Mouse (Mus musculus) lung, postnatal 25 days (tissue): ENCODE measurements around the gene Ankrd13d.

Source experiments
- DNase-seq: peaks from one replicate; pipeline ENCODE4 v3.0.0; 2022; ENCODE audit warnings: low spot score

Gene Ankrd13d

DNA sequence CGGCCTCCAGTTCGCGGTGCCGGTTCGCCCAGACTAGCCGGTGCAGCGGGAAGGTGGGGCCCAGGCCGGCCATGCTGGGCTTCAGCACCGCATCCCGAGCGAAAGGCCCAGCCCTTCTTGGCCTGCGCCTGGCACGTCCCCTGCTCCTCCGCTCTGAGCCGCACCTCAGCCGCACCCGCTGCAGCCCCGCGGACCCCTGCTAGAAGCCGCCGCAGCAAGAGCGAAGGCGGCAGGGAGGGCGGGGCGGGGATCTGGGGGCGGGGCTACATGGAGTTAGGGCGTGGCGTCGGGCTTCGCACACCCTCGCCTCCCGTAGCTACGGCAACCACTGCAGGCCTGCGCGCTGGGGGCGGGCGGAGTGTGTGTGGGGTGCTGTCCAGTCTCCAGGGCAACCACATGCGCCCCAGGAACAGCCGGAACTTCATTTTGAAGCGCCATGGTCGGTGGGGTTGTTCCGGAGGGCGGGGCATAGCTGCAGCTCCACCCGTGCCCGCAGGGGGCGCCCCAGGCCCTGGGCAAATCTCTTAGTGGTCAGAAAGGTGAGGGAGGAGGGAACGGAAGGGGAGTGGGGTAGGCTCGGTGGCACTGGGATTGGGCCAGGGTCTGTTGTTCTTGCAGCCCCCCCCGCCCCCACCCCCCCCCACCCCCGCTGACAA lies at the start of gene Ankrd13d:
Gene Ankrd13d (minus strand): TSS at position 240 of the 656 bp plus-strand sequence.
- peak; percentile 90 for DNase-seq

DNA sequence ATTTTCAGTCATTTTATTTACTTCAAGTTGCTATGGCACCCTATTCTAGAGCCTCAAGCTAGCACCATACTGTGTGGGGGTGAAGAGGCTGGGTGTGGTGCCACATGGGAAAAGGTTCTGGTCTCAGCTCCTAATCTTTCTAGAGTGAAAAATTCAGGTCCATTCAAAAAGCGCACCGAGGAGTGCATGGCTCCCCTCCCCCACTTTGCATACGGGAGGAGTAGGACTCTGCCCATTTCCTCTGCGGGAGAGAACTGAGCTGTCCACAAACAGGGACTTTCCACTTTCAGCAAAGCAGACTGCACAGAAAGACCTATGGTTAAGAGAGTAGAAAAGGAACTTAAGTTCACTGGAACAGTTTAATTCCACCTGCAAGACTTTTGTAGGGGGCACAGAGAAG lies 49.7 kb upstream of the Ankrd13d start:
- peak; percentile 59 for DNase-seq

DNA sequence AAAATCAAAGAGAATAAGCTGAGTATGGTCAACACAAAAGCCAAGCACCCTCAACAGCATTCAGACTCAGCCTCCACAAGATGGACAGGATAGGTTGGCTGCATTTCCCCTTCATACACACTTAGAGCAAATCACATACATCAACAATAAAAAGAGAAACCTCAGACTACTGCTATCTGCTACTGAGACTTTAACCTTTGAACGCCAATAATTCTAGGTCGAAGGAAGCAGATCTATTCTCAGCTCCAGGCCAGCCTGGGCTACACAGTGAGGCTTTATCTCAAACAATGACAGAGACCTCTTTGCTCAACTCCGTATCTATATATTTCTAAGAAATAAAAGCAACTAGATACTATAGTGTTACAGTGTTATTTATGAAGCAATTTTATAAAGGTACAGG lies 48.3 kb upstream of the Ankrd13d start:
- DNase-seq, result no peak

DNA sequence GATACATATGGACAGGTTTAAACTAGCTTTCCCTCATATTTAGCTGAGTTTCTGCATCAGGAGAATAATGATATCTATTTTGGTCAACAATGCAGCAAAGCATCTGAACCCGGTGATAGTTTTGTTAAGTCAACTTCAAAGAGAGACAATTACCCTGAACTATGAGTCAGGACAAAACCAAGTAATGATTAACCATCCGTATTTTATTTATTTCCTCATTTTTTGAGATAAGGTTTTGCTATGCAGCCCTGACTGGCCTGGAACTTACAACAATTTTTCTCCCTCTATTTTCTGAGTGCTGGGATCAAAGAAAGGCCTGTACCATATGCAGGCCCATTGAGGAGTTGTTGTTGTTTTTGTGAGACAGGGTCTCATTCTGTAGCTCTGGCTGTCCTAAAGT lies 47.7 kb upstream of the Ankrd13d start:
- no peak for DNase-seq

DNA sequence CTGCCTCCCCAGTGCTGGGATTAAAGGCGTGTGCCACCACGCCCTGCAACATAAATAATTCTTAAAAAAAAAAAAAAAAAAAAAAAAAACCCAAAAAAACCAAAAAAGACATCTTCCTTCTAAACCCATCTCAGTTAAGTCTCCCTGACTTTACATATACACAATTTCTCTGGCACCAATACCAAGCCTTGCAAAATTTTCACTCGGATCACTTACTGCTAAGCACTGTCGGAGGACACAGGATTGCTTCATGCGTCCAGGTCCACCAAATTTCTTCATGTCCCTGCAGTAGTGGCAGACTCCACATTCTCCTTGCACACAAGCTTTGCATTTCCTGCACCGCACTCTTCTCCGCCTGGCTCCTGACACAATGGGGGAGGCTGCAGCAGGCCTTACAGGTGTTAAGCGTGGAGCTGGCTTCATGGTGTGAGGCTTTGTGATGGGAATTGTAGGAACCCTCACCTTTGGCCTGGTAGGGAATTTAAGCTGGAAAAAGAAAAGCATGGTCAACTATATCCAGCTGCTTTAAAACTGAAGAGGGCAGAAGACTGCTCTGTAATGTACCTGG lies 45.9 kb upstream of the Ankrd13d start:
- DNase-seq, result no peak

DNA sequence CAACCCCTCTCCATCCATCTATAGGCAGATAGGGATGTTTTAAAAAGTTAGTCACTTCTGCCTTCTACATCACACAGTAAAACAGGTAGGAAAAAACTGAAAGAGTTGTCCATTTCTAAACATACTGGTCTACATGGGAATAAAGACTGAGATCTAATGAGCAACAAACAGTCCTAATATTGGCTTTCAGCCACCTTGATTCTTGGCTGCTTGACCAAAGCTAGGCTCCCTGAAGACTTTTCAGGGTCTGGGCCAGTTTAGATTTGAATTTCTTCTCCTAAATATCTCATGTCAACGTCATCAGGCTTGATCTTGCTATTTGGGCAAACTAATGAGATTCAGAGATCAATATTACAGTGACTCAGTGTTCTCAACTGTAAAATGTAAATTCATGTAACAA lies 43.9 kb upstream of the Ankrd13d start:
- no peak for DNase-seq

DNA sequence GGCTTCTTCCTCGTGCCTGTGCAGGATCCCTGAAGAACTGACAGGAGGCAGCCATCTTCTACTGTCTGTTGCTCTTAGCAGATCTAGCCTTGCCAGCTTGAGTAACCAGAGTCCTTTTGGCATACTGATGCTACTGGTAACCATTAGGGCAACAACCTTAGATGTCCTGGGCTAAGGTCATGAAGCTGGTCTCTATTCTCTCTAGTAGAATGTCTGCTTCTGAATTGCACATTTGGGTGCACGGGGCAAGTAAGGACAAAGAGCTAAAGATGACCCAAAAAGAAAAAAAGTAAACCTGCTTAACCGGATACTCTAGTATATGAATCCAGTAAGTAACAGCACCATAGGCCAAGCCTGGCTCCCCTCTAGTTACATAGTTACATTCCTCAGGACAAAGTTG lies 43.2 kb upstream of the Ankrd13d start:
- no peak for DNase-seq

DNA sequence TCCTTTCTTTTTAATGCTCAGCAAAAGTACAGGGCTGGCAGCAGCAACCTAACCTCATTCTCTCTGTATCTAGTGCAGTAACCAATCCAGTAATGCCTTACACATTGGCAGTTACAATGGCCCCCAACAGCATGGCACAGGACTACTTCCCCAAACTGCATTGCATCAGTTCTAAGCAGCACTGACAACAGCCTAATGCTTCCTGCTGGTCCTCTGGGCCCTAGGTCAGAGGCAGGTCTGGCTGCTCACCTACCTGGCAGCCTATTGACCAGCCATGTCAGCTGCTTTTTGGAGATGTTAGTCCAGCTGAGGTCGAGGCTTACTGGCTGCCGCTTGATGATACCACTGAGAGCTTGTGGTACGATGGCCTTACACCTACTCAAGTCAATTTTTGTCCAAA lies 39.2 kb upstream of the Ankrd13d start:
- DNase-seq, result no peak

DNA sequence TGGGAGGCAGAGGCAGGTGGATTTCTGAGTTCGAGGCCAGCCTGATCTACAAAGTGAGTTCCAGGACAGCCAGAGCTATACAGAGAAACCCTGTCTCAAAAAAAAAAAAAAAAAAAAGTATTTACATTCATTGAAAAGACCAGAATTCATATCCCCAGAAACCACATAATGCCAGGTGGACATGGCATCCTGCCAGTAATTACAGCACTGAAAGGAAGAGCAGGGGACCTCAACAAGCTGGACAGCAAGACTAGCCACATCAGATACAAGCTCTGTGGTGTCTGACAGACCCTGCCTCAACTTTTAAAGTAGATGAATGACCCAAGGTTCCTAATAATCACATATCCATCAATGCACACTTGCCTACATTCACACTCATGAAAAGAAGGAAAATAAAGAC lies 38.7 kb upstream of the Ankrd13d start:
- DNase-seq, result no peak

DNA sequence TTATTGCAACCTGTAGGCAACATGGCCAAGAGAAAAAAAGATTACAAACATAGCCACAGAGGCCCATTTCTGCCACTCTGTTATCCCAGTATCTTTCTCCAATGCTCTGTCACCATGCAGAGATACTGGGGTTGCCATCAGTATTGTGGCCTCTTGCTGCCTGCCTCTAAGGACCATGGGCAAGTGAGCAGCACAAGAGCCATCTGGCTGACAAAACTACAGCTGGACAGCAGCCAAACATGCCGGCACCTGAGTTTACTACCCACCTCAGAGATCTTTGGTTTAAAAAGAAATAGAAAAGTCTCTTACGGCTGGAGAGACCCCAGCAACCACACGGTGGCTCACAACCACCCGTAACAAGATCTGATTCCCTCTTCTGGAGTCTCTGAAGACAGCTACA lies 36.3 kb upstream of the Ankrd13d start:
- DNase-seq, result no peak

DNA sequence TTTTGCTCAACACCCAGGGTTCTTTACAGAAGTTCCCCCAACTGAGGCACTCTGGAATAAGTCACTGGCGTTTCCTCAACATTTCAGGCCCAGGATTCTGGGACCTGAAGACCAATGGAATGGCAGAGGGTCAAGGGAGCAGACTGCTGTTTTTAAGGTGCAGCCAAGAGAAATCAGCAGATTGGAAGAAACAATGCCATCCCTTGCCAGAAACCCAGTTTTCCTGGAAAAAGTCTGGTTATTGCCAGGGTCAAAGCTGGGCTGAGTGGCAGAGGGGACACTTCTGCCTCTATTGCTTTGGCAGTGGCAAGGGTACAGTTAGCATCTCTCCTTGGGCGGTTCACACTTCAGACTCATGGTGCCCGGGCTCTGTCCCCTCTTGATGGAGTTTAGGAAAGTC lies 34.2 kb upstream of the Ankrd13d start:
- no peak for DNase-seq

DNA sequence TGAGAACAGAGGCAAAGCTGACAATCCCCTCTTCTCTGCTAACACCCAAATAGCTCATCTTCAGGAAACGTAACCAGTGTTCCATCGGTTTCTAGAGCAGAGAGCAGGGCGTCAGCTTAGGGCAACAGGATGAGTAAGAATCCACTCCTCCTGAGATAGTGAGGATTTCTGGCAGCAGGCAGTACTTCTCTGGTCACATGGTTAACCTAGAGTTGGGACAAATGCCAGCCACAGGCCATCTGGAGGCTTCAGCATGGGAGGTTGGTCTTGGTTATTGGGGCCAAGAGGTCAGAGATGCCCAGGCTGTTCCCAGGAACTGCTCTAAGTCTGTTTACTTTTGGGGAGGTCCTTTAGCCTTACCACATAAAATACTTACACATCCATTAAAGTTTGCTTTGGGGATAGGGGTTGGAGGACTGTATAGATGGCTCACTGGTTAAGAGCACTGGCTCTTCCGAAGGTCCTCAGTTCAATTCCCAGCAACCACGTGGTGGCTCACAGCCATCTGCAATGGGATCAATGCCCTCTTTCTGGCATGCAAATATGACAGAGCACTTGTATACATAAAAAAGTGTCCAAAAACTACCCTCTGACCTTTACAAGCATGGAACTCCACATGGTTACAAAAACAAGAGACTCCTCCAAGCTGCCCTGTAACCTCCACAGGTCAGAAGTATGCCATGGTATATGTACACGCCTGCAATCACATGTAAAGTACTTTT lies 32.4 kb upstream of the Ankrd13d start:
- peak; percentile 21 for DNase-seq

DNA sequence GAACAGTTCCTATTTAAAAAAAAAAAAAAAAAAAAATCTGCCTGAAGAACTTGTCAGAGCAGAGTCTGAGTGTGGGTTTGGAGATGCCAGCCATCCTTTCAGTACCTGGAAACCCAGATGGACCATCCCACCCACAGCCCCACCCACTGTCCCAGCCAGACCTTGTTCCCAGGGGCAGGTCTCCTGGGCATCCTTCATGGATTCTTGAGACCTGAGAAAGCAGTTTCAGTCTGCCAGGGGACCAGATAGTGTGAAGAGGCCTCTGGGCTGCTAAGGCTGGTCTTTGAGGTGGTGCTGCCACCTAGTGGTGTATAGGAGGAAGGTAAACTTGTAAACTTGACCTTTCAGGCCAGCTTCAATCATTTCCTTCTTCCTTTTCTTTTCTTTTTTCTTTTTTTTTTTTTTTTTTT lies 26.8 kb upstream of the Ankrd13d start:
- peak; percentile 74 for DNase-seq

DNA sequence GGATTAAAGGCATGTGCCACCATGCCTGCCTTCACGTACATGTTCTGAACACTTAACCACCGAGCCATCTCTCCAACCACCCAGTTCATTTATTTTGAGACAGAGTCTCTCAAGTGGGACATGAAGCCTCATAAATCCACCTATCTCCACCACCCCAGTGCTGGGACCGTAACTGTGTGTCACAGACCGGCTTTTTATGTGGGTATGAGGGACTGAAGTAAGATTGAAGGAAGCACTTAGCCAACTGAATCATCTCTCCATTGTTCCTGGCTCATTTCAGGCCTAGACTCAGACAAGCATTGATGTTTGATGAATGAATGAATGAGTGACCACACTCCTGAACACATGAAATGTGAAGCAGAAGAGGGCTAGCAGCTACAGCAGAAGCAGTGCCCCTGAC lies 26.4 kb upstream of the Ankrd13d start:
- no peak for DNase-seq

DNA sequence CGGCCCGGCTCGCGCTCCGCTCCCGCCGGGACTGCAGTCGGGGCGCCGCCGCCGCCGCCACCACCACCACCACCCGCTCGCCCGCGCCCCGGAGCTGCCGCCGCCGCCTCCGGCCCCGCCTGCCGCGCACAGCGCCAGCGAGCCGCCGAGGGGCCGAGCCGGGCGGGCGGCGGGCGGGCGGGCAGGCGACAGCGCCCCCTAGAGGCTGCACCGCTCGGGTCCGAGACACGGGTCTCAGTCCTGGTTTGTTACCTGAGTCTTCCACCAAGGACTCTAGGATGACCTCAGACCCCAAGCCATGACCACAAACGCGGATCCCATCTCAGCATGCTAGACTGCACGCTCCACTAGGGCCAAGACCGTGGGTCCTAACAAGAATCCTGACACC lies 23.2 kb upstream of the Ankrd13d start, which contains the start of gene Grk2:
Gene Grk2 (minus strand): TSS at position 33 of the 388 bp plus-strand sequence.
- peak; percentile 81 for DNase-seq

DNA sequence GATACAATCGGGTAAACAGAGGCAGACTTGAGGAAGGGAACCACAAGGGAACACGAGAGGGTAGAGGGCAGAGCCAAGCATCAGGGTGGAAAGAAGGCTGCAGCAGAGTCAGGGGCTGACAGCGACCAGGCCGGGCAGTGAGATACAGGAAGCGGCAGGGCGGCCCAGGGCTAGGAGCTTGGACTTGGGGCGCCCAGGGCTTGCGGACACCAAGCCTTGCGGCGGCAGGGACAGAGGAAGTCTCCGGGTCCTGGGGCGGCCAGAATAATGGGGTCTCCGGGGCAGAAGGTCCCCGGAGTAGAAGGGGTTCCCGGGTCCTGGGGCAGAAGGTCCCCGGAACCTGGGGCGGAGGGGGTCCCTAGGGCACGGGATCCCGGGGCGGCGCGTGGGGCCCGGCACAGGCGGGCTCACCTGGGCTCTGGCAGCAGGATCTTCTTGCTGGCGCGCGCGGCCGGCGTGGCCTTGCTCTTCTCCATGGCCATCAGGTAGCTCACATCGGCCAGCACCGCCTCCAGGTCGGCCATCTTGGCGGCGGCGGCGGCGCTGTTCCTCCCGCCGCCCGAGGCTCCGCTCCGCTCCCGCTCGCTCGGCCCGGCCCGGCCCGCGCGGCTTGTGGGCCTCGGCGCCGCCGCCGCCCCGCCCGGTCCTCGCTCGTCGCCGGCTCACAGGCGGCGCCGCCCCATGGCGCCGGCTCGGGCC lies 22.7 kb upstream of the Ankrd13d start:
- no peak for DNase-seq

DNA sequence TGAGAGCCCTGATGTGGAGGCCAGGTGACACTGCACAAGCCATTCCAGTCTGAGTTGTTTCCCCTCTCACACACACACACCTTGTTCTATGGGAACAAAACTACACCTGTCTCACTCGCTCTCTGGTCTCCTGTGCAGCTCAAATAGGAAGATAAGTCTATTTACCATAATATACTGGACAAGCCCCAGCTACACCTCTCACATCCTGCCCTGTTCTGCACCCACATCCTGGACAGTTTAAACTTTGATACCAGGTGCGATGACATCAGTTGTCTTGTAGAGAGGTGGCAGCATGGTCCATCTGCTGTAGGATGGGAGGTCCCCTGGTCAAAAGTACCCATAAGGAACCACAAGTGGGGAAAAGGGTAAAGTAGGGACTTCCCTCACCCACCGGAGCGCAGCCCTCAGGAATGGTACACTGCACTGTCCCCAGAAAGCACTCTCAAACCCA lies 22.0 kb upstream of the Ankrd13d start:
- peak; percentile 54 for DNase-seq

DNA sequence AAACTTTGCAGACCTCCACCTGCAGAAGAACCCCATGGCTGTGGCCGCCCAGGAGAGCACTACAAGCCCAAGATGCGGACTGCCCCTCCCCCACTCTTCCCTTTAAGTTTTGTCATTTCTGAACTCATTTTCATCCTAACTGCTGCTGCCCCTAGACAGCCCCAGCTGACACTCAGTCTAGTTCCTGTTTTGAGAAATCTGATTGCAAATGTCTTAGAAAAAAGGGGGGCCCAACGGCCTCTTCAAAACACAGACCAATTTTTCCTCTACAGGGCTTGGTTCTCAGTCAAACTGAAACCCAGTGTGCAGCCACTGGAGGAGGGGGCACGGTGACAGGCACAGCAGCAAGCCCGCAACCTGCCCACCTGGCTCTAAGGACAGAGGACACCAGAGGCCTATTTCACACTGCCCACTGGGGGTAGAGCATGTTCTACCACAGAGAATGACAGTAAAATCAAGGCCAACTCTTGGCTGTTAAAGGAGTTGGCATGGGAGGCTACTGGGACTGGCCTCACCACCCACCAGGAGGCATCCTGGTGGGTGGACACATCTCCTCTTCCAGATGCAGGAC lies 21.4 kb upstream of the Ankrd13d start:
- DNase-seq, result peak; percentile 62

DNA sequence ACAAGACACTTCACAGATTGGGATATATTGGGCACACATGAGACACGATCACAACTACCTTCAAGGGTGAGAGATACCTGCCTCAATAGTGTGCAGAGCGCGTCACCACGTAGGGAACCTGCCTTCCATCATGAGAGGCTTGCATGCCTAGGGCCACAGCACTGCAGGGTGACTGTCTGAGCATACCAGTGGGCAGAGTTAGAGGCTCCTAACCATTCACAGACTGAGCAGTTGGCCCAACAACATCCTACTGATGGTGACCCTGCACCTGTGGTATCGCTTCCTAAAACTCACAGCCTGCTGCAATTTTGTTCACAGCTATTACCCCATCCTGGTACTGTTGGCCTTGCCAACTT lies 20.7 kb upstream of the Ankrd13d start:
- no peak for DNase-seq

DNA sequence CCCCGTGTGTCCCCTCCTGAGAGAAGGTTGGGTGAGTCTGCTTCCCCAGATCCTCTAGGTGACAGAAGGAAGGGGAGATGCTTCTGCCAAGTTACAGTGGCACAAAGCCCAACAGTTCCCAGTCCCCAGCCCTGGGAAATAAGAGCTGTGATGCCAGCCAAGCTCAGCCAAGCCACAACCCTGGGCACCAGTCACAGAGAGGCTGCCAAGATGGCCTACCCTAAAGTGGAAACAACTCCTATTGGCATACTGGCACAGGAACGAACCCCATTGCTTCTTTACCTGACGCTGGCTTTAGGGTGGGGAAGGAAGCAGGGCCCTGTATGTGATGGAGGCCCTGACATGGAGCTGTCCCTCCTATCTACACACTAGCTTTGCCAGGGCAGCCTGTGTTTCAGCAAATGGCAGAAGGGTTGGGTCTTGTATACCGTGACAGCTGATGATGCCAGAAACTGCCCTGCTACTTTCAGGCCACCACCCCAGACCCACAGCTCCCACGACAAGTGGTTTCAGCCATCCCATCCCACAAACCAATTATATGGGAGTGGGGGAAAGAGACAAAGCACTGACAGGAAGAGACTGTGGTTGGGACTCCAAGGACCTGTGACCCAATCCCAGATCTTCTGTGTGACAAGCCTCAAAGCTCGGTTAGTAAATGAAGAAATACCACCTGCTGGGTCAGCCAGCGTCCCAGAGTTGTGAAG lies 20.2 kb upstream of the Ankrd13d start:
- DNase-seq, result no peak

DNA sequence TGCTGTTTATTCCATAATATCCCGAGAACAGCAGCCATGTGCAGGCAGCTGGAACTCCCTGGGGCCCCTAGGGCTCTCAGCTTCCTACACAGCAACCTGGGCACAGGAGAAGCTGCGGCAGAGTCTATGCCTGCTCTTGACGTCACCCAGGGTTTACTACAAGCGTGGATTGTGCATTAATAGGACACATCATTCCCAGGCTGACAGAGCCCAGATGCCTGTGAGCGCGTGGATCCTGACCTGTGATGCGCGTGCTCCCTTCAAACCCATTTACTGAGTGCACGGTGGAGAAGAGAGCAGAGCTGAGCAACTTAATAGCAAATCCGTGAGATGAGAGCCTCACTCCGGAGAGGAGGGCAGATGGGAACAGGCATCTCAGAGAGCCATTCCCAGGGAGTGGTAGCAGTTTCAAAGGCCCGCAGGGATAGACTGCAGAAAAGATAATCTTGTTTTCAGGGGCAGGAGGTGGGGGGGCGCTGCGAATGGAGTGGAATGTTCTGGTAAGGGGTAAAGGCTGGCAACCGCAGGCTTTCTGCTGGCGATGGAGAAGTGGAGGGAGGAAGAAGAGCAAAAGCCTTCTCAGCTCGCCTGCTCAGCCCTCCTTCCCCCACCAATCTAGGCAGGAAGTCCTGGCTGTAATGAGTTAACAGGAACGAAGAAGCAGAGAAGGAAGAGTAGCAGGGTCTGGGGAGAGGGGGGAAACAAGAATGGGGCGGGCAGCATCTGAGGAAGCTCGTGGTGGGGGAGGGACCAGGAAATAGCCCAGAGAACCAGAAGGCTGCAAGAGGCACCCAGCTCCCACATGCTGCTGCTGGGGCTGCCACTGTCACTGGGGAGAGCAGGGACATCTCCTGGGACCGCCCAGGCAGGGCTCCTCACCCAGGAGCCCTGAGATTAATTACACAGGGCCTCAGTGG lies 19.1 kb upstream of the Ankrd13d start:
- peak; percentile 77 for DNase-seq
